Mouse (Mus musculus) myocyte (in vitro differentiated cells): Measurements from ENCODE around the gene Ercc1. TPM values are rescaled to one million over a fixed set of nuclear protein-coding genes. Genes with fewer than 3 reads are reported as not detected.

ENCODE experiments used
- H3K27me3 ChIP-seq: one replicate; pipeline ENCODE4 v1.6.1; 2011; ENCODE audit not compliant: control insufficient read depth, insufficient read depth, insufficient read length
- H3K36me3 ChIP-seq: one replicate; pipeline ENCODE4 v1.6.1; 2011; ENCODE audit not compliant: control insufficient read depth, insufficient read depth
- H3K4me2 ChIP-seq: one replicate; pipeline ENCODE4 v1.6.1; 2011; ENCODE audit warnings: low read depth, control low read depth
- H3K4me3 ChIP-seq: one replicate; pipeline ENCODE4 v1.5.1; 2011; ENCODE audit warnings: mild to moderate bottlenecking, control low read depth, moderate library complexity
- H3K79me2 ChIP-seq: one replicate; pipeline ENCODE4 v1.6.1; 2011; ENCODE audit not compliant: control insufficient read depth, insufficient read depth
- H3ac ChIP-seq: one replicate; pipeline ENCODE4 v1.6.1; 2011; ENCODE audit not compliant: control insufficient read depth, insufficient read length
- CEBPB ChIP-seq: IDR thresholded peaks from 2 replicates; pipeline ENCODE4 v1.6.1; 2011; ENCODE audit warnings: mild to moderate bottlenecking, moderate library complexity; ENCODE audit not compliant: poor library complexity, insufficient read depth, severe bottlenecking
- E2F4 ChIP-seq: IDR thresholded peaks from one replicate; pipeline ENCODE4 v1.6.1; 2011; ENCODE audit warnings: mild to moderate bottlenecking, control low read depth, moderate library complexity; ENCODE audit not compliant: insufficient read depth
- MAX ChIP-seq: IDR thresholded peaks from one replicate; pipeline ENCODE4 v1.6.1; 2011; ENCODE audit warnings: low read depth, mild to moderate bottlenecking, control low read depth
- MYOD1 ChIP-seq, 3 experiments: IDR thresholded peaks; one replicate each; pipeline ENCODE4 v1.6.1; 2011; ENCODE audit warnings: control low read depth in 2 of 3, low read depth in 2 of 3, mild to moderate bottlenecking in 2 of 3, moderate library complexity in 1 of 3; ENCODE audit not compliant: insufficient read length in 2 of 3, control insufficient read depth in 1 of 3
- MYOG ChIP-seq, 3 experiments: IDR thresholded peaks; one replicate each; pipeline ENCODE4 v1.6.1; 2011; ENCODE audit warnings: control low read depth in 2 of 3, low read depth in 2 of 3, mild to moderate bottlenecking in 2 of 3; ENCODE audit not compliant: insufficient read length in 2 of 3, control insufficient read depth in 1 of 3, insufficient read depth in 1 of 3
- POLR2A ChIP-seq: IDR thresholded peaks from one replicate; pipeline ENCODE4 v1.6.1; 2011; ENCODE audit warnings: low read depth, mild to moderate bottlenecking, control low read depth, moderate library complexity; ENCODE audit not compliant: insufficient read length
- POLR2AphosphoS2 ChIP-seq: IDR thresholded peaks from one replicate; pipeline ENCODE4 v1.6.1; 2011; ENCODE audit warnings: low read depth, control low read depth; ENCODE audit not compliant: insufficient read length
- REST ChIP-seq: IDR thresholded peaks from one replicate; pipeline ENCODE4 v1.6.1; 2011; ENCODE audit warnings: mild to moderate bottlenecking, control low read depth, moderate library complexity; ENCODE audit not compliant: insufficient read depth, insufficient read length
- SRF ChIP-seq: IDR thresholded peaks from one replicate; pipeline ENCODE4 v1.6.1; 2011; ENCODE audit warnings: low read depth; ENCODE audit not compliant: control insufficient read depth, insufficient read length
- TCF12 ChIP-seq: IDR thresholded peaks from one replicate; pipeline ENCODE4 v1.6.1; 2011; ENCODE audit warnings: mild to moderate bottlenecking, control low read depth; ENCODE audit not compliant: poor library complexity, insufficient read depth, severe bottlenecking
- TCF3 ChIP-seq: IDR thresholded peaks from one replicate; pipeline ENCODE4 v1.6.1; 2011; ENCODE audit warnings: low read depth, control low read depth; ENCODE audit not compliant: insufficient read length
- USF1 ChIP-seq: IDR thresholded peaks from one replicate; pipeline ENCODE4 v1.6.1; 2011; ENCODE audit warnings: low read depth, mild to moderate bottlenecking, control low read depth, moderate library complexity
- polyA plus RNA-seq: library from polyadenylated mRNA; unstranded; fragments of >200 nt; fragmentation: generic; extraction: Trizol; gene quantifications from one replicate; pipeline ENCODE4 v1.2.1, GENCODE M21; 2012; ENCODE audit warnings: missing spikeins

Ercc1 gene
- polyA plus RNA-seq, 1 experiment = 83.1 TPM

DNA sequence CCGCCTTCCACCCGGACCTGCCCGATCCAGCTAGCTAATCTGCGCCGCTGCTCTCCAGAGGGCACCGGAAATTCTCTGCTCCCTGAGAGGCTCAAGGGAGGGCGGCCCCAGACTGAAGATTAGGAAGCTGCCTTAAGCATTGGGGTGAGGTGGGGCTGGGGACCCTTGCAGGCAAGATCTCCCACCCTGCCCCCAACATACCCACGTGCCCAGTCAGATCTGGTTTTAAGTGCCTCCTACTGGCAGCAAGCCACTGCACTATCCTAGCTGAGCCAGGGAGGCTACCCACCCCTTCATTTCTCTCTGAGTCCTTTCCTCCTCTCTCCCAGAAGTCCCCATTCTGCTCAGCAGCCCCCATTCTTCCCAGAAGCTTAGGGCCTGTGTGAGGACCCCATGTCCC lies 33.5 kb downstream of the Ercc1 start:
- Histone ChIP-seq H3K36me3 (peaks cover 5% of the 10 kb centered on the region), H3K4me2 (no peak overlapping the region), H3K27me3 (no peaks in the 10 kb centered on the region), H3K4me3 (no peak overlapping the region), H3ac (no peak overlapping the region), H3K79me2 (peaks cover 9% of the 10 kb centered on the region)
- TF ChIP-seq USF1 = no peak
- TF ChIP-seq POLR2AphosphoS2 = no peak
- TF ChIP-seq POLR2A = no peak
- no peak for TF ChIP-seq CEBPB
- TF ChIP-seq TCF12 = no peak
- TF ChIP-seq MYOG (IDR thresholded peaks at IDR 0.05; ENCODE audit: control insufficient read depth in 1 of 3, insufficient read depth in 1 of 3, insufficient read length in 2 of 3, low read depth in 2 of 3) = no peak
- TF ChIP-seq REST = no peak
- TF ChIP-seq SRF = no peak
- TF ChIP-seq E2F4 = no peak
- TF ChIP-seq TCF3 = no peak
- TF ChIP-seq MAX = no peak
- no peak for TF ChIP-seq MYOD1 (IDR thresholded peaks at IDR 0.05; ENCODE audit: control insufficient read depth in 1 of 3, insufficient read length in 2 of 3, low read depth in 2 of 3)

DNA sequence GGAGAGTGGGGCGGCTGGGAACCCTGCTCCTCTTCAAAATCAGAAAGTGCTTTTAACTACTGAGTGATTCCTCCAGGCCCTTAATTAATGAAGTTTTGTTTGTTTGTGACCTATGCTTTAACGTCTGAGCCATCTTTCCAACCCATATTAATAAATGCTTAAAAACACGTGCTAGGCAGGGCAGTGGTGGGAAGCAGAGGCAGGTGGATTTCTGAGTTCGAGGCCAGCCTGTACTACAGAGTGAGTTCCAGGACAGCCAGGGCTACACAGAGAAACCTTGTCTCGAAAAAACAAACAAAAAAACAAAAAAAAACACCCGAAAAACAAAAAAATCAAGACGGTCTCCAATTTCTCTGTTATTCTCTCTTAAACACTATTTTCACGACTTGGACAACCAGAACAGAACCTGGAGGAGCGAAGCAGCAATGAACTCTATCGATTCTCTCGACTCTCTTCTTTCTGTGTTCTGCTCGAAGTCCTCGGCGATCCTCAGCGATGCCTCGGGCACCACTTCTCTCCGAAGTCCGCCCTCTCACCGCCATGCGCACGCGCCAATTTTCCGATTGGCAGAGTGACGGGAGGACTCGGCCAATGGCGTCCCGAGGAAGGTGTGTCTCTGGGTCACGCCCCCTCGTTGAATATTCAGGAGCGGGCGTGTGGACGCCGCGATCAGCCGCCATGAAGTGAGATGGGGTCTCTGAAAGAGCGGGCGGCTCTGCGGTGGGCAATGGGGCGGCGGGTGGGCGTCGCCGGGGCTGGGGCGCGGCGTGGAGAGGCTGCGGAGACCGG lies 37.0 kb downstream of the Ercc1 start, which contains the start of gene Ercc2:
Gene Ercc2, plus strand, starts transcription at position 634 of the 789 bp plus-strand sequence.
- TF ChIP-seq SRF = peak; percentile 55
- TF ChIP-seq POLR2A = peak; percentile 47
- TF ChIP-seq TCF3 = no peak
- H3K36me3 ChIP-seq = no peaks in the 10 kb centered on the region
- no peaks in the 10 kb centered on the region for H3K27me3 ChIP-seq
- H3K4me3 ChIP-seq = peak within 1 kb of the TSS; percentile 51
- peak within 1 kb of the TSS; percentile 75 for H3ac ChIP-seq
- peaks cover 16% of the 10 kb centered on the region for H3K79me2 ChIP-seq
- H3K4me2 ChIP-seq = peak within 1 kb of the TSS; percentile 88

GRCm38 (mm10) chr7:19382166-19382541 lies 37.6 kb downstream of the Ercc1 start:
- Histone ChIP-seq H3K4me3 (peak overlapping the region; percentile 51), H3ac (peak overlapping the region; percentile 75), H3K27me3 (no peaks in the 10 kb centered on the region), H3K4me2 (peak overlapping the region; percentile 88), H3K79me2 (peaks cover 16% of the 10 kb centered on the region), H3K36me3 (no peaks in the 10 kb centered on the region)
- TF ChIP-seq TCF12 = no peak
- peak; percentile 4 for TF ChIP-seq POLR2A
- peak; percentile 16 for TF ChIP-seq POLR2AphosphoS2
- TF ChIP-seq CEBPB = no peak

DNA sequence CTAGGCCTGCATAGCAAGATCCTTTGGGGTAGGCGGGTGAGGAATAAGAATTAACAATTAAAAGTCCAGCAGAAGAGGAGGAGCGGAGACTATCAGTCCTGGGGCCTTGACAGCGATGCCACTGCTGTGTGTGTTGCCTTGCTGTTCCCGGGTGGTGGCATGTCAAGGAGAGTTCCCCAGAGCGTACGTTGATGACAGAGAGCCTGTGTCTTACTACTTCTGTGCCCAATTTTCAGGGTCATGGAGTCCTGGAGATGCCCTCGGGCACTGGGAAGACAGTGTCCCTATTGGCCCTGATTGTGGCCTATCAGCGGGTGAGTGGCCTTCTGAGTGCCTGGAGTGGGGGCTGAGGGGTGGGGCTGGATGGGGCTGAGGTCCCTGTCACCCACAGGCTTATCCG lies 39.1 kb downstream of the Ercc1 start:
- TF ChIP-seq SRF = no peak
- no peak for TF ChIP-seq POLR2A
- no peak for TF ChIP-seq TCF12
- no peak for TF ChIP-seq MYOD1 (IDR thresholded peaks at IDR 0.05; ENCODE audit: control insufficient read depth in 1 of 3, insufficient read length in 2 of 3, low read depth in 2 of 3)
- TF ChIP-seq MAX = no peak
- TF ChIP-seq MYOG (IDR thresholded peaks at IDR 0.05; ENCODE audit: control insufficient read depth in 1 of 3, insufficient read depth in 1 of 3, insufficient read length in 2 of 3, low read depth in 2 of 3) = no peak
- TF ChIP-seq REST = no peak
- TF ChIP-seq CEBPB = no peak
- TF ChIP-seq E2F4 = no peak
- TF ChIP-seq POLR2AphosphoS2 = no peak
- TF ChIP-seq TCF3 = no peak
- TF ChIP-seq USF1 = no peak
- H3K36me3 ChIP-seq = no peaks in the 10 kb centered on the region
- H3K4me3 ChIP-seq = peak overlapping the region; percentile 51
- no peaks in the 10 kb centered on the region for H3K27me3 ChIP-seq
- peaks cover 16% of the 10 kb centered on the region for H3K79me2 ChIP-seq
- no peak overlapping the region for H3ac ChIP-seq
- no peak overlapping the region for H3K4me2 ChIP-seq

DNA sequence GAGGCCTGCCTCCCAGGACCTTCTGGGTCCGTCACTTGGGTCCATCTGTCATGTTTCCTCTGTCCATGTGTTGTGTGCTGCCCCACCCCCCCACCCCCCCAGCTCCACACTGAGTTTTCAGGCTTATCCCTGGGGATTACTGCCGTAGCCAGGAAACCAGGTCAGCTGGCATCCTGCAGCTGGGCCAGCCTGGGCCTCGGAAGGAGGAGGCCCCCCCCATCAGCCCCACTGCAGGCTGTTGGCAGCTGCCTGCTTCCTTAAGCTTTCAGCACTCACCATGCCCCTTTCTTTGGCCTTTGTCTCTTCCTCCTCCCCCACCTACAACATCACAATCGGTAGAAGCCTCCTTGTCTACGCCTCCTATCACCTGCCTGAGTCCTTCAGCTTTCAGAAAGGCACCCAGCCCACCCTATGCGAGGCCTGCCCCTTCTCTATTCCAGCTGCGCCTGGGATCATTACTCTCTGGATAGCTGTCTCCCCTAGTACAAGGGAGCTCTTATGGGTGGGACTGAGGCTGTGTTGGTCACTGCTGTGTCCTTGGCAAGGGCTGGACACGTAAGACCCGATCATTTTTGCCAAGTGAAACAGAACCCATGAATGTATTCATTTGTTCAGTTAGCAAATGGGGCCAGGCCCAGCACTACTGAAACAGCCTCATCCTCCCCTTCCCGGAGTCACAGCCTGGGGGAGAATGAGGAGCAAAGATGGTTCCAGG lies 44.3 kb downstream of the Ercc1 start:
- H3K4me3 ChIP-seq = no peak overlapping the region
- H3ac ChIP-seq = no peak overlapping the region
- H3K4me2 ChIP-seq = no peak overlapping the region
- no peak for TF ChIP-seq POLR2A
- no peak for TF ChIP-seq TCF12
- TF ChIP-seq TCF3 = no peak
- peak in 2 of 3 experiments; percentile 26 to 55 for TF ChIP-seq MYOG (IDR thresholded peaks at IDR 0.05; ENCODE audit: control insufficient read depth in 1 of 3, insufficient read depth in 1 of 3, insufficient read length in 2 of 3, low read depth in 2 of 3)
- H3K36me3 ChIP-seq = no peaks in the 10 kb centered on the region
- no peaks in the 10 kb centered on the region for H3K27me3 ChIP-seq
- no peaks in the 10 kb centered on the region for H3K79me2 ChIP-seq
